Mouse (Mus musculus) 416B (cell line): ENCODE results near the gene Prok2.
A peak's percentile ranks its signal among the peaks of the same experiment; 100 is the strongest.

ENCODE experiments used
- DNase-seq: peaks from one replicate; pipeline ENCODE4 v3.0.0; 2011; ENCODE audit warnings: low read depth

Prok2 gene

DNA sequence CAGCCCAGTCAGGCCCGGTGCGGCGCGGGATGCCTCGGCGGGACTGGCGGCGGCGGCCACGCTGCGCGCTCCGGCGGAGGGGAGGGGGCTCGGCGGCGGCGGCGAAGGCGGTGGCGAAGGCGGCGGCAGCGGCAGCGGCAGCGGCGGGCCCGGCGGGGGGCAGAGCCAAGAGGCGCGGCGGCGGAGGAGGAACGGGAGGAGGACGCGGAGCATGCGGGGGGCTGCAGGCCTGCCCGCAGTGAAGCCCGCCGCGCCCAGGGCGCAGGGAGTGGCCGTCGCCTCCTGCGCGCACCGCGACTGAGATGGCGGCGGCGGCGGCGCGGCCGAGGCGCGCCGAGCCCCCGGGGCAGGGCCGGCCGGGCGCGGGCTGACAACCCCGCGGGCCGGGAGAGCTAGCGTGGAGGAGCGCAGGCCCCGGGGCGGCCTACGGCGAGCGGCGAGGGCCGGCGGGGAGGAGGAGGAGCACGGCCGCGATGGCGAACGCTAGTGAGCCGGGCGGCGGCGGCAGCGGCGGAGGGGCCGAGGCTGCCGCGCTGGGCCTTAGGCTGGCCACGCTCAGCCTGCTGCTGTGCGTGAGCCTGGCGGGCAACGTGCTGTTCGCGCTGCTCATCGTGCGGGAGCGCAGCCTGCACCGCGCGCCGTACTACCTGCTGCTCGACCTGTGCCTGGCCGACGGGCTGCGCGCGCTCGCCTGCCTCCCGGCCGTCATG is 33.8 kb downstream of the Prok2 start, which contains the start of gene Gpr27:
Gene Gpr27, plus strand, starts transcription at position 474 of the 710 bp plus-strand sequence.
- DNase-seq: no peak

DNA sequence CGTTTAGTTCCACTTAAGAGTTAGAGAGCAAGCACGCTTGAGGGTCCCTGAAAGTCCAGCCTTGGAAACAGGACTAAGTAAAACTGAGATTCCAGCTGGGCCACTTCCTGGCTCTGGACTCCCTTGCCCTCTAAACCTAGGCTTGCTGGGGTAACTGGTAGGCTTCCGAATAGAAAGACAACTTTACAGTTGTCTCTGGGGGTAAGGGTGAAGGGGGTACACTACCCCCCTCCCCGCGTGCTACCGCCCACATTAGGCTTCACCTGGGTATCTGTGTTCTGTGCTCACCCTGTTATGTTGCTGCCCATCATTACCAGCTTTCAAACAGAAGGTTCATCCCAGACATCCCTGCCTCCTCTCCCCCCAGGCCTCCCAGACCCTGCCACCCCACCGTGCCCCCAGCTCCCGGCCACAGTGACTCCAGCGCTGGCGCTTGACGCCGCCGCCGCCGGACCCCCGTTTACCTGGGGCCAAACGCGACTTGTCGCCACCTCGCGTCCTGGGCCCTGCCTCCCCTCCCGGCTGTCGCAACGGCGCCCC is 34.5 kb downstream of the Prok2 start:
- no peak for DNase-seq

DNA sequence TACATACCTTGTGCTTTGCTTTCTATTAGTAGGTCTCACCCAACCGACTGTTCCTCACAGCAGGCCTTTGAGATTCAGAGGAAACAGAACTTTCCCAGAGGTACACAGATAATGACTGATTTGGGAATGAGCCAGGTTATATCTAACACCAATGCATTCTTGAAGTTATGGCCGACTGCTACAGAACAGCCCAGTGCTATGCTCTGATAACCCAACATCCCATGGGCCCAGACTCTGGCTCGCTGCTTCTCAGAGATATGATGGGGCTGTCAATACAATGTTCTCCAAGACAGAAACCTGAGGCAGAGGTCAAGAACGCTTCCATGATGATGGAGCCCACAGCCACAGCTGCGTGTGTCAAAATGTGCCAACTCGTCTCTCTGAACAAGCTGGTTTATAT is 37.7 kb downstream of the Prok2 start:
- no peak for DNase-seq

DNA sequence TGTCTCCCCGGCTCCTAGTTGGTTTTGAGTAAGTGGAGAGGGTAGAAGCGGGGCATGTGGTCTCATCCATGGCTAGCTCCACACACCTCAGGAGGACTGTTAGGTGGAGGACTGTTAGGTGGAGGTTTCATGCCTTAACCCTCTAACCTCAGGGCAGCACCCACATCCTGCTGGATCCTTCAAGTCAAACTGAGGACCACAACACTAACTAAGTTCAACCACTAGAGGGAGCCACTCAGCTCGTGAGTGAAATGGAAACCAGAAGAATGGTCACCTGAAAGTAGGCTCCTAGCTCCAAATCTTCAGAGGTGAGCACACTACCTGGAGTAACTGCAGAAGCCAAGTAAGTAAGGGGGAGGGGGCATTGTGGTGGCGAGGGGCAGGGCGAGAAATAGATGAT is 41.3 kb downstream of the Prok2 start:
- peak; percentile 55 for DNase-seq

DNA sequence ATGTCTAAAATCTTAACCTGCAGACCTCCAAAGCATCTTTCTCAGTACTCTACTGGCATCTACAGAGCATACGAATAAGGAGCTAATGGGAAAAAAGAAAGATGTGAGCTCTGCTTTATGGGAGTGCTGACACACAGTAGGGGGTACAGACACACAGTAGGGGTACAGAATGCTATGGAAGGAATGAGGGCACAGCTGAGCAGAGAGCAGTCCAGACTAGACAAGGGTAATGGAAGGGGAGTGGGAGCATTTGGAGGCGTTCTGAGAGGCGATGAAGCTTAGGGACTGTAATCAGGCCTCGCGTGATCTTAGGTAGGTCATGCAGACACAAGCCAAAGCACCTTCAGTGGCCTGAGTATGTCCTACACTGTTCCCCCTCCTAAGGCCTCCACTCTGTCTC is 42.2 kb downstream of the Prok2 start:
- no peak for DNase-seq

- DNase-seq: no peak
Measured at GRCm38 (mm10) chr6:99678108-99678507, 48.1 kb downstream of the Prok2 start.

DNA sequence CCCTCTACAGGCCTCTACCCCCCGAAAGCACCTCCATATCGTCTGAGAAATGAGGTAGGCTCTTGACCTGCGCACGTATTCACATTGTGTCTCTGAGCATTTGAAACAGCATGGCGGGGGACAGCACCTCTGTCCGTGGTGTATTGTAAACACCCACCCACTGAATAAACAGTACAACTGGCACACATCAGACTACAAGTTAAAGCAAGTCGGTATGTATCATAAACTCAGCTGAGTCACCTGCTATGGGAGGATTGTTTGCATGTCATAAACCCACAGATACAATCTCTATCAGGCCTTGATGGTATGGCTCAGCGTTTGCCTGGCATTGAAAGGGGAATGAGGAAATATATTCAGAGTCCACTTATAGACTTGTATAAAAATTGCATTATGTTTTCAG is 48.9 kb downstream of the Prok2 start:
- DNase-seq: no peak

- no peak for DNase-seq
Measured at GRCm38 (mm10) chr6:99674482-99674881, 51.7 kb downstream of the Prok2 start.

- DNase-seq: no peak
Measured at GRCm38 (mm10) chr6:99671768-99672167, 54.4 kb downstream of the Prok2 start.

DNA sequence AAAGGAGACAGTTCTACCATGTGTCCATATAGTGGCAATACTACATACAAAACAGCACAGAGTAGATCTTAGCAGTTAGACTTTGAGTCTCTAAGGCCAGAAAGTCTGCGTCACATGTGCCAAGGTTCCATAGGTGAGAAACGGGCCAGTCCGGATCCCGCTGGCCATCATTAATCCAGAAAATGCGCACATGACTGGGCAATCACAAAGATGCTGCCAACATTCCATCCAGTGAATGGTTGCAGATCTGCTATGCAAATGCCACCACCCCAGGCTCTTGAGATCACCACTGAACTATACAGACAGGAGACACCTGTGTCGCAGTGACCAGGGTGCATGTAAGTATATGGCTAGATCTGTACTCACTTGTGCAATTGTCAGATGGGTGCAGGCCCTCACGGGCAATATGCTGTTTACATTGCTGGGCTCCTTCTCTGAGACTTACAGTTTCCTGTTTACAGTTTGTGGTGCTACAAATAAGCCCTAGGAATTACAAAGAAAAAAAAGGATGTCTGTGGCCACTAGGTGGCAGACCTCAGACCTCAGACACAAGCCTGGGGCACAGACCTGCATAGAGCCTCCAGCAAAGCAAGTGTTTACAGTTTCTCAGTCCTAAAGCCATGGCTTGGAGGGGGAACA is 55.6 kb downstream of the Prok2 start:
- DNase-seq: peak; percentile 67

GRCm38 (mm10) chr6:99669481-99670325 is 56.5 kb downstream of the Prok2 start:
- no peak for DNase-seq

DNA sequence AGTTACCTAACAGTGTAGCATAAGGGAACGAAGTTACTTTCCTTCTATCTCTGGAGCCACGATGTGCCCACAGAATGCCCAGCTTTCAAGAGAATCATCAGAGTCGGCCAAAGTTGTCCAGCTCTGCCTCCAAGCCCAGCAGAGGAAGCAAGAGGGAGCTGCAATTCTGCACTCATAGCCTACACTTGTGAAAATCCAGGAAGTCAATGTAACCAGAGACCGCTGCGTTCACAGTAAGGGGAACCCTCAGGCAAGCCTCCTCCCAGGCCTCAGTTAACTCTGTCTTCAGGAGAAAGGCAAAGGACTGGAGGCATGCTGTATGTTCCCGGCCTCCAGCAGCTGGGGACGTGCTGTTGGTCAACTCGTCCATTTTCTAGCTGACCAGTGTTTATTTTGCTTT is 58.9 kb downstream of the Prok2 start:
- peak; percentile 69 for DNase-seq

DNA sequence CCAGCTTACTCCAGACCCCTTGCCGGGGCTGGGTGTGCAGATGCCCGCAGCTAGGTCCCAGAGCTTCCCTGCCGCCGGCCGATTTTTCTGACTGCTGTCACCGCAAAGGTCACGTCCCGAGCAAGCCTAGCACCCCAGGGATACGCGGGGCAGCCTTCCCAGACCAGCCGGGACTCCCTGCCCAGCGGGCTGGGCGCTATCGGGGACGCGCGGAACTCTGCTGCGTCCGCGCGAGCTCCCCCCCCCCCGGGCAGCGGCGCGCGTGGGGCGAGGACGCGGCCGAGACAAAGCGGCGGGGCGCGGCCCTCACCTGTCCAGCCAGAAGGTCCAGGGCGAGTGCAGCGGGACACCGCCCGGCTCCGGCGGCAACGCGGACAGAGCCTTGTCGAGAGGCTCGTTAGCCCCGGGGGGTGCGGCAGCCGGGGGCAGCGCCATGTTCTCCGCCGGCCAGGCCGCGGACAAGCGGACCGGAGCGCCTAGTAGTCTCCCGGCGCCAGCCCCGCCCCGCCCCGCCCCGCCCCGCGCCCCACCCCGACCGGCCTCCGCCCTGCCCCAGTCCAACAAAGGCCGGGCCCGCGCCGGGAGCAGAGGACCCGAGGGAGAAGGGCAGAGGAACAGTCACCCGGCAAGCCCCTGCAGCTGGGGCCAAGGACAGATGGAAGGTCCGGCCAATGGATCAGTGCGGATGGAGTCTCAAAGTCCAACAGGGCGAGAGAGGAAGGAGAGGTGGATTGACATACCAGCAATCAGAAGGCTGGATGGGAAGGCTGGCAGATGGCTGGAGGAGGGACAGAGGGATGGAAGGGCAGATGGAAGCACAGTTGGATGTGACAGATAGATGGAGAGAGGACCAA is 59.6 kb downstream of the Prok2 start, which contains the start of the genes Eif4e3 and Gm20696:
Gene Eif4e3, minus strand, starts transcription at position 454 of the 854 bp plus-strand sequence.
Gene Gm20696, minus strand, starts transcription at position 480 of the 854 bp plus-strand sequence.
- DNase-seq: peak; percentile 34

DNA sequence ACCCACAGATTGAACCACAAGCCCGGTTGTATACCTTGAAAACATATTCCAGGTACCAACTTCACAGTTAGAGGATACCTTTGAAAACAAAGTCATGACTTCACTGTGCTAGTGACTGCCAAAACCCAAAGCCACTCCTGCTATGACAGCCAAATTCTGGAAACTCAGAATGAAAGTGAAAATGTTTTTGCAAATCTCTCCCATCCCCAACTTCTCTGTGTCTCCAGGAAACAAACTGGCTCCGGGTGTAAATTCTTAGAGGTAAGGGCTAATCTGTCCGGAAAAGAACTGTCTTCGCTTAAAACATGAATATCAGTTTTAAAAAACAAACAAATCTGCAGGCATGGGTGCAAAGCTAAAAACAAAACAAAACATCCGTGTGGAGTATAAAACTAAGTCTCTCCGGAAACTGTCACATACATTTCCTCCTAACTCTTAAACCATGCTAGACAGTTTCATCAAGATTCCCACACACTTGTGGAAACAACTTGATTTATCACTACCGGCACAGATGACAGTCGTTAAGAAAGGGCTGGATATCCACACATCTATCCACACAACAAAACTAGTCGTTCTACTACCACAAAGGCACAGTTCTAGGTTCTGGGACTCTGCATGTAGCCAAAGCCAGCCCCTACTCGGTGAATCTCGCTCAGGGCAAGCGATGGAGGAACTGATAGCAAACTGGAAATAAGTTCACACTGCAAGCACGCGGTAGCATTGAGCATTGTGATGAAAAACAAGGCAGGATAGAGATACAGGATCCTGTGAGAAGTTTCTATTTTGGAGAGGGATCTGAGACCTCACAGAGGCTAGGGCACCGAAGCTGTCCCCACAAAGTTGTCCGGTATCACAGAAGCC is 60.5 kb downstream of the Prok2 start:
- DNase-seq: no peak

DNA sequence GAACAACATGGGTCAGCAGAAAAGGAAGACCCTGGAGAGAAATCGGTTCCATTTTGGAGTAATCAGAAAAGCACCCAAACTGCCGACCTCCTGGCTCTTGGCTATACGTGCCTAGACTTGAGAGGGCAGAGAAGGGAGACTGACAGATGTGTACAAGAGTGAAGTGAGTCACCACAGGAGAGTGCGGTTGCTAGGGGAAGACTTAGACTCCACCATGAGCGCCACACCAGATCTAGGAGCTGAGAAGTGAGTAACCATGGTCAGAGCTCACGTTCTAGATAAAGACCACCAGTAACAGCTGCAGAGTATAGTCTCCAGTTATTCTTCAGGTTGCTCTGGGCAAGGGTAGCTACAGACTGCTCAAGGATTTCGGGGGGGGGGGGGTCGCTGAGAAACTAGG is 63.0 kb downstream of the Prok2 start:
- no peak for DNase-seq
